In genomic region chr7:3949159-3949558, GRCm38 (mm10) we compare ENCODE assay signal across 34 mouse cellular contexts. TPM values are rescaled to one million over a fixed set of nuclear protein-coding genes. Genes with fewer than 3 reads are reported as not detected.
DNase-seq lines count a peak whose midpoint lies in the region; ATAC-seq and TF ChIP-seq lines count a peak whose summit lies in the region.
"Had no signal": no experiment of that assay in that cellular context is flagged by ENCODE, and none has a peak within 500 bp of the region (broad histone marks: within the 10 kb centered on the region; RNA-seq: fewer than 3 reads in every experiment).

No protein-coding gene starts in this region.

- H3K9me3 ChIP-seq in midbrain, postnatal 0 days (ENCODE audit: low read length), result no peaks in the 10 kb centered on the region
- no peaks in the 10 kb centered on the region for H3K9me3 ChIP-seq in midbrain, embryonic 14.5 days (ENCODE audit: control insufficient read depth, low read length)
- H3K9me3 ChIP-seq: hindbrain, embryonic 13.5 days; lung, embryonic 15.5 days; midbrain, embryonic 15.5 days; neural tube, embryonic 13.5 days had no signal

- TF ChIP-seq POLR2A in heart, adult 2 months (IDR thresholded peaks at IDR 0.05; ENCODE audit: insufficient read depth, low read depth, low read length), result no peak

- H3K36me3 ChIP-seq in heart, adult 2 months (ENCODE audit: control insufficient read depth, insufficient read depth, low read length), result no peaks in the 10 kb centered on the region
- H3K36me3 ChIP-seq in midbrain, postnatal 0 days (ENCODE audit: insufficient read depth, low read length), result no peaks in the 10 kb centered on the region
- H3K36me3 ChIP-seq in midbrain, embryonic 14.5 days (ENCODE audit: control insufficient read depth, insufficient read depth, low read length), result no peaks in the 10 kb centered on the region
- H3K36me3 ChIP-seq: heart, embryonic 13.5 days; hindbrain, embryonic 13.5 days; lung, embryonic 15.5 days; midbrain, embryonic 15.5 days; neural tube, embryonic 13.5 days had no signal

- intact Hi-C loops in heart, adult 2 months (cut with DNase I), result no loop called here

- TF ChIP-seq CTCF in heart, adult 2 months (IDR thresholded peaks at IDR 0.05), result 0 out of 2 replicates have a peak, but pooled peaks have one; percentile 13
- peak; percentile 28 for TF ChIP-seq CTCF in midbrain, postnatal 0 days (IDR thresholded peaks at IDR 0.05)

- 65% methylated on average over 3 of the region's 3 CpGs for WGBS in heart, adult 2 months
- 84% methylated on average over 3 of the region's 3 CpGs for WGBS in midbrain, postnatal 0 days
- WGBS in midbrain, embryonic 14.5 days, result 84% methylated on average over 3 of the region's 3 CpGs

- no peak overlapping the region for H3K9ac ChIP-seq in heart, adult 2 months (ENCODE audit: low read depth, low read length)
- no peak overlapping the region for H3K9ac ChIP-seq in midbrain, postnatal 0 days (replicated peaks; ENCODE audit: low read length, poor library complexity, severe bottlenecking)
- no peak overlapping the region for H3K9ac ChIP-seq in midbrain, embryonic 14.5 days (replicated peaks; ENCODE audit: low read length)
- H3K9ac ChIP-seq: forebrain, embryonic 13.5 days; heart, embryonic 13.5 days; hindbrain, embryonic 13.5 days; liver, embryonic 14.5 days; lung, embryonic 15.5 days; midbrain, embryonic 15.5 days; neural tube, embryonic 13.5 days had no signal

- no peak for DNase-seq in heart, adult 2 months
- DNase-seq in heart, postnatal 4 days, result no peak
- DNase-seq in midbrain, postnatal 0 days (ENCODE audit: low spot score), result peak; percentile 1
- DNase-seq in midbrain, embryonic 14.5 days, result no peak
- peak; percentile 17 for DNase-seq in NIH3T3 (ENCODE audit: low read depth)
- DNase-seq in gastrocnemius, adult 18-20 months (ENCODE audit: low spot score), result no peak
- DNase-seq in urinary bladder, postnatal 4 days (ENCODE audit: low spot score in 2 of 2), result no peak
- DNase-seq: adrenal gland, adult 2 months; B cell, adult 2 months; cerebellum, adult 18-20 months; cerebellum, postnatal 14 days; gastrocnemius, postnatal 10 days; heart, postnatal 14 days; kidney, adult 18-20 months; kidney, postnatal 10 days; layer of hippocampus, postnatal 36 days; lung, postnatal 36 days; thymus, adult 18-20 months; thymus, postnatal 36 days had no signal

- no peak overlapping the region for H3K4me3 ChIP-seq in heart, adult 2 months
- H3K4me3 ChIP-seq in midbrain, postnatal 0 days (ENCODE audit: low read depth, low read length), result no peak overlapping the region
- H3K4me3 ChIP-seq in midbrain, embryonic 14.5 days (replicated peaks; ENCODE audit: low read depth, low read length), result no peak overlapping the region
- H3K4me3 ChIP-seq: forebrain, embryonic 13.5 days; heart, embryonic 13.5 days; hindbrain, embryonic 13.5 days; lung, embryonic 15.5 days; midbrain, embryonic 15.5 days; myocyte; neural tube, embryonic 13.5 days had no signal

- no peaks in the 10 kb centered on the region for H3K27me3 ChIP-seq in heart, adult 2 months (ENCODE audit: control insufficient read depth, insufficient read depth, low read length)
- no peaks in the 10 kb centered on the region for H3K27me3 ChIP-seq in midbrain, postnatal 0 days (ENCODE audit: insufficient read depth, low read length)
- no peaks in the 10 kb centered on the region for H3K27me3 ChIP-seq in midbrain, embryonic 14.5 days (ENCODE audit: control insufficient read depth, insufficient read depth, low read length)
- H3K27me3 ChIP-seq: forebrain, embryonic 13.5 days; heart, embryonic 13.5 days; hindbrain, embryonic 13.5 days; lung, embryonic 15.5 days; midbrain, embryonic 15.5 days; neural tube, embryonic 13.5 days had no signal

- no peak for ATAC-seq in midbrain, postnatal 0 days (ENCODE audit: low FRiP score)
- ATAC-seq in midbrain, embryonic 14.5 days (ENCODE audit: low FRiP score, low TSS enrichment), result no peak
- no peak for ATAC-seq in frontal cortex, adult (ENCODE audit: low TSS enrichment)
- ATAC-seq: forebrain, embryonic 13.5 days; inflammation-experienced regulatory T-cells, adult 6 months; midbrain, embryonic 15.5 days had no signal

- H3K27ac ChIP-seq in heart, adult 2 months, result no peak overlapping the region
- no peak overlapping the region for H3K27ac ChIP-seq in midbrain, postnatal 0 days (ENCODE audit: low read depth, low read length)
- no peak overlapping the region for H3K27ac ChIP-seq in midbrain, embryonic 14.5 days (replicated peaks; ENCODE audit: low read depth, low read length)
- H3K27ac ChIP-seq: forebrain, embryonic 13.5 days; heart, embryonic 13.5 days; hindbrain, embryonic 13.5 days; liver, embryonic 14.5 days; lung, embryonic 15.5 days; midbrain, embryonic 15.5 days; neural tube, embryonic 13.5 days had no signal

- no peak overlapping the region for H3K4me2 ChIP-seq in midbrain, postnatal 0 days (ENCODE audit: low read depth, low read length, poor library complexity, severe bottlenecking)
- H3K4me2 ChIP-seq in midbrain, embryonic 14.5 days (ENCODE audit: low read length), result no peak overlapping the region
- H3K4me2 ChIP-seq: forebrain, embryonic 13.5 days; heart, embryonic 13.5 days; hindbrain, embryonic 13.5 days; lung, embryonic 15.5 days; midbrain, embryonic 15.5 days; neural tube, embryonic 13.5 days had no signal

- H3K79me2 ChIP-seq in heart, adult 2 months (replicated peaks; ENCODE audit: control insufficient read depth, insufficient read depth, low read length), result no peaks in the 10 kb centered on the region

- TF ChIP-seq EP300 in heart, adult 2 months (IDR thresholded peaks at IDR 0.05; ENCODE audit: insufficient read depth, low read depth, low read length), result no peak

- H3K4me1 ChIP-seq in heart, adult 2 months (ENCODE audit: control insufficient read depth, insufficient read depth, low read length), result no peaks in the 10 kb centered on the region
- no peaks in the 10 kb centered on the region for H3K4me1 ChIP-seq in midbrain, postnatal 0 days (ENCODE audit: insufficient read depth, low read length)
- no peaks in the 10 kb centered on the region for H3K4me1 ChIP-seq in midbrain, embryonic 14.5 days (ENCODE audit: control insufficient read depth, insufficient read depth, low read length)
- H3K4me1 ChIP-seq: forebrain, embryonic 13.5 days; heart, embryonic 13.5 days; hindbrain, embryonic 13.5 days; lung, embryonic 15.5 days; midbrain, embryonic 15.5 days; neural tube, embryonic 13.5 days had no signal

RNA-seq across cellular contexts. Expression of gene Lilra6, which starts 33.9 kb away (rescaled TPM):
- total RNA-seq in heart, adult 2 months (2021), result under 1 TPM; 0.29 to 0.34 TPM
- polyA plus RNA-seq in heart, adult 2 months (2012; rRNA removed), result 0.41 and 0.94 TPM in 2 replicates
- total RNA-seq in heart, postnatal 4 days (2021), result under 1 TPM; 0.12 to 0.14 TPM
- 0.61 TPM in 1 of 2 replicates, not detected in the other for total RNA-seq in midbrain, postnatal 0 days (2014; rRNA removed)
- not detected in 2 replicates for polyA plus RNA-seq in midbrain, postnatal 0 days (2015; fragmentation: Nextera tagmentation; extraction: Ambion mirVana)
- polyA plus RNA-seq in midbrain, embryonic 14.5 days (2014; fragmentation: Nextera tagmentation; extraction: Ambion mirVana), result not detected in 2 replicates
- under 1 TPM; 0.09 to 0.28 TPM for total RNA-seq in gastrocnemius, adult 18-20 months (2021)
- total RNA-seq: granulocyte monocyte progenitor cell, adult 5-6 weeks; layer of hippocampus, adult 8-10 months; layer of hippocampus, postnatal 36 days; left cerebral cortex, postnatal 14 days; megakaryocyte-erythroid progenitor cell, adult 5-6 weeks had no signal
- polyA plus RNA-seq: forebrain, embryonic 13.5 days; hindbrain, embryonic 13.5 days; inflammation-experienced regulatory T-cells, adult 6 months; midbrain, embryonic 15.5 days; myocyte; neural tube, embryonic 13.5 days had no signal

RNA-seq across cellular contexts. Expression of gene Gm14548, which starts 51.2 kb away (rescaled TPM):
- total RNA-seq in heart, adult 2 months (2021), result under 1 TPM; 0.18 to 0.25 TPM
- 2.2 TPM in 1 of 2 replicates, not detected in the other for polyA plus RNA-seq in heart, adult 2 months (2012; rRNA removed)
- total RNA-seq in heart, postnatal 4 days (2021), result under 1 TPM in 1 of 2 experiments, not detected in 1; 0.29 TPM
- total RNA-seq in midbrain, postnatal 0 days (2014; rRNA removed), result 0.09 TPM in 1 of 2 replicates, not detected in the other
- polyA plus RNA-seq in midbrain, postnatal 0 days (2015; fragmentation: Nextera tagmentation; extraction: Ambion mirVana), result not detected in 2 replicates
- not detected in 2 replicates for polyA plus RNA-seq in midbrain, embryonic 14.5 days (2014; fragmentation: Nextera tagmentation; extraction: Ambion mirVana)
- not detected for total RNA-seq in gastrocnemius, adult 18-20 months (2021)
- total RNA-seq: heart, postnatal 14 days; layer of hippocampus, adult 8-10 months; layer of hippocampus, postnatal 36 days; left cerebral cortex, postnatal 14 days; megakaryocyte-erythroid progenitor cell, adult 5-6 weeks had no signal
- polyA plus RNA-seq: forebrain, embryonic 13.5 days; frontal cortex, adult 2 months; heart, embryonic 13.5 days; hindbrain, embryonic 13.5 days; inflammation-experienced regulatory T-cells, adult 6 months; midbrain, embryonic 15.5 days; myocyte; neural tube, embryonic 13.5 days had no signal

Comparison
In these comparisons a context has a peak if more than half of its experiments do, and no peak if none do; other contexts are left out.
1. DNase-seq: peak in midbrain, postnatal 0 days (single experiment) and NIH3T3 (single experiment); none in heart, adult 2 months (0 of 2), heart, postnatal 4 days (single experiment), midbrain, embryonic 14.5 days (single experiment), gastrocnemius, adult 18-20 months (single experiment) and urinary bladder, postnatal 4 days (0 of 2).